ENCODE assay signal across 8 mouse cellular contexts in genomic region chr6:5589635-5590034, GRCm38 (mm10).
A peak's percentile ranks its signal among the peaks of the same experiment; 100 is the strongest.
DNase-seq lines count a peak whose midpoint lies in the region; ATAC-seq and TF ChIP-seq lines count a peak whose summit lies in the region.

No protein-coding gene starts in this region.

- H3K27me3 ChIP-seq in hindbrain, postnatal 0 days (ENCODE audit: insufficient read depth, low read length) = no peaks in the 10 kb centered on the region

- no peak overlapping the region for H3K4me3 ChIP-seq in hindbrain, postnatal 0 days (ENCODE audit: low read length)

- H3K9ac ChIP-seq in hindbrain, postnatal 0 days (replicated peaks; ENCODE audit: low read length) = no peak overlapping the region

- ATAC-seq in hindbrain, postnatal 0 days = peak; percentile 90
- peak; percentile 95 for ATAC-seq in megakaryocyte-erythroid progenitor cell, adult 5-6 weeks (replicated peaks; ENCODE audit: low FRiP score, low TSS enrichment, poor library complexity, severe bottlenecking)

- peak; percentile 96 for TF ChIP-seq CTCF in hindbrain, postnatal 0 days (IDR thresholded peaks at IDR 0.05; ENCODE audit: low read depth)

- no peaks in the 10 kb centered on the region for H3K4me1 ChIP-seq in hindbrain, postnatal 0 days (ENCODE audit: insufficient read depth, low read length)

- H3K4me2 ChIP-seq in hindbrain, postnatal 0 days (ENCODE audit: low read depth, low read length) = no peak overlapping the region

- no peaks in the 10 kb centered on the region for H3K9me3 ChIP-seq in hindbrain, postnatal 0 days (ENCODE audit: low read length)

- 6% methylated on average over 10 of the region's 10 CpGs for WGBS in hindbrain, postnatal 0 days

- H3K27ac ChIP-seq in hindbrain, postnatal 0 days = no peak overlapping the region

- peak; percentile 9 to 22 for DNase-seq in cerebellum, adult 18-20 months
- DNase-seq in cerebellum, adult 11 months = no peak
- DNase-seq in cerebellum, adult 9-11 months = peak; percentile 8
- peak; percentile 22 to 63 for DNase-seq in frontal cortex, postnatal 10 days (ENCODE audit: low spot score in 2 of 2)
- peak; percentile 92 for DNase-seq in hindbrain, postnatal 0 days (ENCODE audit: low spot score)
- DNase-seq in left cerebral cortex, adult 11 months (ENCODE audit: low spot score) = peak; percentile 27
- peak; percentile 83 for DNase-seq in skeletal muscle tissue, adult 2 months (ENCODE audit: low read depth, low spot score)

- no peaks in the 10 kb centered on the region for H3K36me3 ChIP-seq in hindbrain, postnatal 0 days (ENCODE audit: insufficient read depth, low read length)
